Mouse (Mus musculus) heart, embryonic 15.5 days (tissue): ENCODE measurements around the gene Arl4a. TPM values are rescaled to one million over a fixed set of nuclear protein-coding genes. Genes with fewer than 3 reads are reported as not detected.

ENCODE experiments used
- ATAC-seq: fragments of 200-750 bp; cut with Nextera tagmentation; replicated peaks from 2 replicates; pipeline ENCODE4 v1.8.0; 2017; ENCODE audit warnings: low read depth, moderate TSS enrichment; ENCODE audit not compliant: insufficient number of reproducible peaks, insufficient read depth, low FRiP score
- H3K27ac ChIP-seq: fragments of 300-500 bp; sonication (generic); 2 replicates; pipeline ENCODE4 v1.5.1; 2015; ENCODE audit warnings: mild to moderate bottlenecking, inconsistent platforms
- H3K27me3 ChIP-seq: fragments of 300-500 bp; sonication (generic); 2 replicates; pipeline ENCODE4 v1.6.1; 2015; ENCODE audit warnings: inconsistent platforms
- H3K36me3 ChIP-seq: fragments of 300-500 bp; sonication (generic); 2 replicates; pipeline ENCODE4 v1.6.1; 2015; ENCODE audit warnings: mild to moderate bottlenecking, inconsistent platforms
- H3K4me1 ChIP-seq: fragments of 300-500 bp; sonication (generic); replicated peaks from 2 replicates; pipeline ENCODE4 v1.6.1; 2015; ENCODE audit warnings: inconsistent platforms
- H3K4me2 ChIP-seq: fragments of 300-500 bp; sonication (generic); 2 replicates; pipeline ENCODE4 v1.6.1; 2015; ENCODE audit warnings: inconsistent platforms, mild to moderate bottlenecking, moderate library complexity
- H3K4me3 ChIP-seq: fragments of 300-500 bp; sonication (generic); 2 replicates; pipeline ENCODE4 v1.5.1; 2015; ENCODE audit warnings: mild to moderate bottlenecking, inconsistent platforms
- H3K9ac ChIP-seq: fragments of 300-500 bp; sonication (generic); 2 replicates; pipeline ENCODE4 v1.6.1; 2015; ENCODE audit warnings: mild to moderate bottlenecking, inconsistent platforms
- H3K9me3 ChIP-seq: fragments of 300-500 bp; sonication (generic); replicated peaks from 2 replicates; pipeline ENCODE4 v1.6.1; 2016; ENCODE audit warnings: inconsistent platforms
- WGBS: fragments of 180-500 bp; shearing (Covaris S2); methylation state at CpG from one replicate; pipeline ENCODE4 v1.1.7; 2015; ENCODE audit warnings: mixed read lengths; 5-methylcytosine and 5-hydroxymethylcytosine counted together
- polyA plus RNA-seq: library from polyadenylated mRNA; unstranded; fragments of >200 nt; fragmentation: Nextera tagmentation; extraction: Ambion mirVana; gene quantifications from 2 replicates; pipeline ENCODE4 v1.2.1, GENCODE M21; 2015

The Arl4a gene
- polyA plus RNA-seq = 33.8 and 36.3 TPM in 2 replicates

DNA sequence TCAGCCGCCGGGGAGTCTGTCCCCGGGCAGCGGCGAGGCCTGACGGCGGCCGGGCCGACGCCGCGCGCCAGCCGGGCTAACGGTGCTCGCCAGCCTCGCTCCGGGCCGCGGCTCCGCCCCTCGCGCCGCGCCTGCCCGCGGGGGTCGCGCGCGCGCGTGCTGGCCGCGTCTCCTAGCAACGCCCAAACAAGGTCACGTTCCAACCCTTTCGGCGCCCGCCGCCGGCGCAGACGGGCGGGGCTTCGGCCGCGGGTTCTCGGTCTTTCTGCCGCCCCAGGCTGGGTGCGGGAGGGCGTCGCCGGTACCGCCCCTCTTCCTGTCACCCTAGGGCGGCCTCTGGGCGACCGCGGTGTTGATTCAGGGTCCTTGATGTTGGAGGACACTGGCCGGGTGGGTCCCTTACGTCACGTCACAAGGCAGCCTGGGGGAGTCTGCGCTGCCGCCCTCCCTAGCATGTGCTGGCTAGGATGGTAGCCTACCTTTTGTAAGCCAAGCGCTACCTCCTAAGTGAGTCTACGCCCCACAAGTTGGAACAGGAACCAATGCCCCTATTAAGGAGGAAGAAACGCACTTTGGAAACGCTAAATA is at the start of gene Arl4a:
Gene Arl4a (minus strand): TSS at position 150 of the 588 bp plus-strand sequence.
- peak; percentile 91 for ATAC-seq
- Histone ChIP-seq H3K9me3 (no peaks in the 10 kb centered on the region), H3K27ac (peak within 1 kb of the TSS; percentile 97), H3K9ac (peak within 1 kb of the TSS; percentile 92), H3K36me3 (no peaks in the 10 kb centered on the region), H3K4me3 (peak within 1 kb of the TSS; percentile 97), H3K4me2 (peak within 1 kb of the TSS; percentile 77), H3K4me1 (peaks cover 5% of the 10 kb centered on the region), H3K27me3 (no peaks in the 10 kb centered on the region)
- under 1% methylated on average over 56 of the region's 68 CpGs for WGBS

DNA sequence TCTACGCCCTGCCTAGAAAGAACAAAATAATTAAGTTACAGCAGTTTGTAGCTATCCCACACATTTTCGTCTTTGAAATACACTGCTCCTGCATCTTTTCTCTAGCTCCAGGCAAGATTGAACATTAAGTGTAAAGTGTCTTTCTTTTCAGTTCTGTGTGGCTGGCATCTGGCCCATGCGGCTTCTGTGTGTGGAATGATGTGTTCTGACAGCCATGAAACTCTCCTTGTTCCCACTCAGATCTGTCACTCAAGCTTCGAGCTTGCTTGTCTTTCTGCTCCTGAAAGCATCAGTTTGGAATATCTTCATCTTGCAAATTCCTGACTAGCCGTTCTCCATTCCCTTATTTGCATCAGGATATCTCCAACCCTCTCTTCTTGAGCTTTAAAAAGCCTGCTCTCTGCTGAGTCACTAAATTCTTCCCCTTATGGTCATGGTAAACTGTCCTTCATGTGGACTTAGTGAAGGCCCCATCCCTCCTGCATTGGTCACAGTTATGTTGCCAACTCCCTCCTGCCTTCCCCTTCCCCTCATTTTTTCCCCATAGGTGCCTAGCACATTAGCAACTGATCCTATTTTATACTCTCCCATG is 48.0 kb upstream of the Arl4a start:
- Histone ChIP-seq H3K9me3 (no peaks in the 10 kb centered on the region), H3K4me1 (no peaks in the 10 kb centered on the region), H3K4me3 (no peak overlapping the region), H3K36me3 (no peaks in the 10 kb centered on the region), H3K27me3 (no peaks in the 10 kb centered on the region), H3K4me2 (no peak overlapping the region), H3K27ac (no peak overlapping the region), H3K9ac (no peak overlapping the region)
- no peak for ATAC-seq
- 58% methylated on average over 5 of the region's 5 CpGs for whole genome bisulfite sequencing

DNA sequence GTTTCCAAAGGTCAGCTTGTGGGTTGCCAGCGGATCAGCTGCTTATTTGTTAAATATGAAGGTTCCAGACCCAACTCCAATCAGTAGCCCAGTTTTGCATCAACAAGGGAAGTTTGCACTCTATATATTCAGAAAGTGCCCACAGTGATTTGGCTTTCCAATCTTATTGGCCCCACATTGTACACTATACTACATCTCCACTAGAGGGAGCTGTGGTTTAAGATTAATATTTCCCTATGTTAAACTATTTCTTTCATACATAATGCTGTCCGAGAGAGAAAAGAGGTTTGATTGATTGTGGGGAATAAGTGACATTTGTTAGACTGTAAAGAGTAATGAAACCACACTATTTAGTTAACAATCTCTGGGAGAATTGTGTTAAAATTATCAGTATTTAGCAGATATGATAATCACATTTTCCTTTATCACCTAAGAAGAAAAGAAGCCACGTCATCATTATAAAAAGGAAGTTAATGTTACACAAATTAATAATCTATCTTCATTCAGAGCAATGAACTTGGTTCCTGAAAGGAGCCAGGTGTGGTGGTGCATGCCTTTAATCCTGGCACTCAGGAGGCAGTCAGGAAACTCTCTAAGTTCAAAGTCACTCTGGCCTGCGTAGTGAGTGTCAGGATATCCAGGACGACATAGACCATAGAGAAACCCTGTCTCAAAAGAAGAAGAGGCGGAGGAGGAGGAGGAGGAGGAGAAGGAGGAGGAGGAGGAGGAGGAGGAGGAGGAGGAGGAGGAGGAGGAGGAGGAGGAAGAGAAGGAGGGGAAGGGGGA is 44.8 kb upstream of the Arl4a start:
- no peak for ATAC-seq
- 37% methylated on average over 6 of the region's 6 CpGs for WGBS
- H3K27me3 ChIP-seq = no peaks in the 10 kb centered on the region
- no peak overlapping the region for H3K27ac ChIP-seq
- H3K9me3 ChIP-seq = no peaks in the 10 kb centered on the region
- no peaks in the 10 kb centered on the region for H3K36me3 ChIP-seq
- no peak overlapping the region for H3K4me2 ChIP-seq
- H3K4me3 ChIP-seq = no peak overlapping the region
- no peaks in the 10 kb centered on the region for H3K4me1 ChIP-seq
- H3K9ac ChIP-seq = no peak overlapping the region

DNA sequence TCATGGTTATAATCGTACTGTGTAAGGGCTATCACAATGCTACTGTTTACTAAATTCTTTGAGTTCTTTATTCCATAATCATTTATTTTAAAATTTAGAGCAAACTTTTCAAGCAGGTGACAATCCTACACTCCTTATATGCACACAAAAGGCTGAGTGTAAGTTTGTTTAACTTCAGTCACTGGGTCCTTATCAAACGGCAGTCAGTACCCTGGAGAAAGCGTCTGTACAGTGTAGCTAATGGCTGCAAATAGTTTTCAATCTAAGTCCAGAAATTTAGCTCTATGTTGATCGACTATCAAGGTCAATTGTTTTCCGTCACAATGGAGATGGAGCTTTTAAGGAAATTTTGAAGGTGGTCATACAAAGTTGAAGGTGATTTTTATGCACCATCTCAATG is 44.2 kb upstream of the Arl4a start:
- H3K4me3 ChIP-seq = no peak overlapping the region
- H3K4me1 ChIP-seq = no peaks in the 10 kb centered on the region
- no peaks in the 10 kb centered on the region for H3K9me3 ChIP-seq
- no peak overlapping the region for H3K27ac ChIP-seq
- ATAC-seq = no peak
- WGBS = 53% methylated on average over 5 of the region's 5 CpGs
- H3K9ac ChIP-seq = no peak overlapping the region
- H3K36me3 ChIP-seq = no peaks in the 10 kb centered on the region
- H3K27me3 ChIP-seq = no peaks in the 10 kb centered on the region
- no peak overlapping the region for H3K4me2 ChIP-seq

DNA sequence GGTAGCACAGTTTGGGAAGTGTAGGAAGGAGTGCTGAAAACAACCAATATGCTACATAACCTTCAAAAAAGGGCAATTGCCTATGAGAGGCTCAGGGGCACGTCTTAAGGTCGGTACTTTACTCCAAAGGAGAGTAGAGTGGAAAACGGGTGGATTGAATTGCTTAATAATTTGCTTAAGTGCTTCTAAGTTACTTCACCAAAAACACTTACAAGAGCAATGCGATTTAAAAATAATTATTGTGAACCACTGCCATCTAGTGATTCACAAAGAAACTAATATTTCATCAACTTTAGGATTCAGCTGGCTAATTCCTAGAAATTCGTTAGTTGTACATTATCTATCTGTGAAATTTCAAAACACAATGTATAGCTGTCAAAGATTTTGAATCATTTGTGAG is 35.8 kb upstream of the Arl4a start:
- no peak overlapping the region for H3K4me2 ChIP-seq
- H3K4me3 ChIP-seq = no peak overlapping the region
- no peaks in the 10 kb centered on the region for H3K4me1 ChIP-seq
- ATAC-seq = no peak
- no peaks in the 10 kb centered on the region for H3K36me3 ChIP-seq
- H3K27ac ChIP-seq = no peak overlapping the region
- WGBS = 54% methylated on average over 5 of the region's 5 CpGs
- H3K27me3 ChIP-seq = no peaks in the 10 kb centered on the region
- H3K9me3 ChIP-seq = no peaks in the 10 kb centered on the region
- no peak overlapping the region for H3K9ac ChIP-seq

DNA sequence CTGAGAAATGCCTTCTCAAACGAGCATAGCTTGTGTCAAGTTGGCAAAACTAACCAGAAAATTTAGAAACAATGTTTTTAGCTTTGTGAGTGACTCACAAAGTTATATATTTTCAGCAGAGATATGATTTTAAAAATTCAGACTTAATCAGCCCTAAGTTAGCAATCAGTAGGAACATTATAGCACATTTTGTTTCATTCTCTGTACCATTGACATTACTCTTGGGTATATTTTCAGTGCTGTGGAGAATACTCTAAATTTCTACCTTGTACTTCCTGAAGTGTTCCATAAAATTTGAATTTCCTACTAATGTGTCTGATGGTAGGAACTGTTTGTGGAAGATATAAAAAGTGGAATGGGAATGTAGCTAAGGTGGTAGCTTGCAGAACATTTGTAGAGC is 9.2 kb upstream of the Arl4a start:
- Histone ChIP-seq H3K4me3 (no peak overlapping the region), H3K36me3 (no peaks in the 10 kb centered on the region), H3K4me2 (no peak overlapping the region), H3K9me3 (no peaks in the 10 kb centered on the region), H3K4me1 (no peaks in the 10 kb centered on the region), H3K27ac (no peak overlapping the region), H3K27me3 (no peaks in the 10 kb centered on the region), H3K9ac (no peak overlapping the region)
- 60% methylated on average over 1 of the region's 1 CpGs for WGBS
- ATAC-seq = no peak

DNA sequence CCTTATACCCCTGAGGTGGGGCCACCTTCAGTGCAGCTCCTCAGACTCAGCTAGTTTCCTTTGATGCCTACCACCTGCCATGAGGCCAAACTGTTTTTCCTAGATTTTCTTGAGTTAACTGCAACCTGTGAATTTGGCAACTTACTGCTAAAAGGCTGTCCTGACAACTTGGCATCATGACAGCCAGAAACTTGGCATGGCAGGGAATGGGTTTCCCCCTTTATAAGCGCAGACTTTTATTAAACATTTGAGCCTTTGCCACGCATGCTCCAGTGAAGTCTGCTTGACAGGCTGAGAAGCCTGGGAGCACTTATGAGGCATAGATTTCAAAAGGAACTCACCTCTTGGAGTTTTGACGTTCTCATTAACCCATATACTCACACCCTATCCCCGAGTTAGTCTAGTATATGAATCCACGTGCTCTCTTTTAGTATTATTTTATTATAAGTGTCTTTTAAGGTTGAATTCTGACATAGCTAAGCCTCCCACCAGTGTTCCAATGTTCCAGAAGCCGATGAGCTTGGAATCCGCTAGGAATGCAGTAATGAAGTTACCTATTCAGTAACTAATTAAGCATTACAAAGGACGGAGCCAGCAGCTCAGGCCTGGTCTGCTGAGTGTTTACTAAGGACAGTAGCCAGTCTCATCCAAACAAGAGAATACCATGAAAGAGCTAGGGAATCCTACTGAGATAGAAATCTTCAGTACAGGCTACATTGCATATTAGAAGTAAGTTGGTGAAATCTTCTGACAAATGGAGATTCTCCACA is 6.2 kb upstream of the Arl4a start:
- H3K4me1 ChIP-seq = no peaks in the 10 kb centered on the region
- ATAC-seq = no peak
- H3K9ac ChIP-seq = no peak overlapping the region
- 84% methylated on average over 8 of the region's 8 CpGs for WGBS
- no peaks in the 10 kb centered on the region for H3K9me3 ChIP-seq
- H3K36me3 ChIP-seq = no peaks in the 10 kb centered on the region
- no peaks in the 10 kb centered on the region for H3K27me3 ChIP-seq
- H3K4me3 ChIP-seq = no peak overlapping the region
- H3K27ac ChIP-seq = no peak overlapping the region
- H3K4me2 ChIP-seq = no peak overlapping the region

DNA sequence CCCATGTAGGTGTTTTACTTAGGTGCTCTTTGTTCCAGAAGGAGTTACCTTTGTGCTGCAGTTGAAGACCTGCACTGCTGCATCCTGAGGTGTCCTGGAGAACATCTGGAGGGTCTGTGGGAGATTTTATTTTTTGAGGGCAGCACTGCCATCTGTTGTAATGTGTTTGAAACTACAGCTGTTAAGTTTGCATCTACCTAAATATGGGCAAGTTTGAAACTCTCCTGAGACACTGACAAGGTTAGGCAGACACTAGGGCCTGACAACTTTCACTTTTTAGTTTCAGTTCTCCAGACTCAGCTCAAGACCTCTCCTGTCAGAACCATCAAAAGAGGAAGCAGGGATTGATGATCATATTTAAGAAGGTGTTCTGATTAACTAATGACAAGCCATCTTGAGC is 2.2 kb upstream of the Arl4a start:
- Histone ChIP-seq H3K4me1 (peaks cover 5% of the 10 kb centered on the region; the same call in 1 of the 2 replicates), H3K4me2 (no peak overlapping the region), H3K9ac (no peak overlapping the region), H3K4me3 (no peak overlapping the region), H3K9me3 (no peaks in the 10 kb centered on the region), H3K27ac (no peak overlapping the region), H3K36me3 (no peaks in the 10 kb centered on the region), H3K27me3 (no peaks in the 10 kb centered on the region)
- ATAC-seq = no peak

DNA sequence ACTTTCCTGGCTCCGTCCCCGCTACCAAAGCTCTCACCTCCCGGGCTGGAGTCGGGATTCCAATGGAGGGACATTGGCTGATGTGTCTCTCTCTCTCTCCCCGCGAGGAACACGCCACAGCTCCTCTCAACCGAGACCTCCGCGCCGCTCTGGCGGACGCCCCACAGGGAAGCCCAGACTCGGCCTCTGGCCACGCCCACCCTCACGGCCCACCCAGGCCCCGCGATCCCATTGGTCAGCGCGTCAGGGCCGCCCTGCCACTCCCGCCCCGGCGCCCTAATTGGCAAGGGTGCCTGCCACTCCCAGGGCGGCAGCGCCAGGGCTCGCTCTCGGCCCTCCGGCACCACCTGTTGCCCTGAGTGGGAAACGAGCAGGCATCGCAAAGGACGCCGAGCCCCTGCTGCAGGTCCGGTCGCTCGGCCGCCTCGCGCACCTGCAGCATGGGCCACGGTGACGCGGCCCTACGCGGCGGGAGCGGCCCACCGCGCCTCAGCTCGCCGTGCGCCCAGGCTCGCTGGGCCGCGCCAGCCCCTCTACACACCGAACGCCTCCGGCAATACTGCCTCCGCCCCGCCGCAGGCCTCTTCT is 505 bp downstream of the Arl4a start:
- Histone ChIP-seq H3K9me3 (no peaks in the 10 kb centered on the region), H3K4me3 (peak overlapping the region; percentile 97), H3K36me3 (no peaks in the 10 kb centered on the region; the same call in 1 of the 2 replicates), H3K9ac (peak overlapping the region; percentile 92), H3K27ac (peak overlapping the region; percentile 97), H3K27me3 (no peaks in the 10 kb centered on the region), H3K4me1 (peaks cover 5% of the 10 kb centered on the region), H3K4me2 (peak overlapping the region; percentile 77)
- ATAC-seq = peak; percentile 98
- WGBS = under 1% methylated on average over 59 of the region's 60 CpGs

DNA sequence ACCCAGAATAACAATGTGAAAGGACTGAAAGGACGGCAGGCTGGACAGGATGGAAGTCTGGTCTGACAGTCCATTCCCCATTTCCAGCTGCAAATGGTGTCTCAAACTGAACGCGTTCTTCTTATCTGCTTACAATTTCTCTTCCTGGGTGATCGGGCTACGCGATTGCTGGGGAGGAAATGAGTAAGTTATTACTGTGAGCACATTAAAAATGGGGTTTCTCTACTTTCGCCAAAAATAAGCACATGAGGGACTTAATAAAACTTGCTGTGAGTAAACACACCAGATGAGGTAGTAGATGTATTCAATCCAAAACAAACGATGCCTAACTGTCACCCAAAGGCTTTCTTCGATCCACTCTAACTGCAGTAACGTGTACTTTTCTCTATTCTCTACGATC is 1.2 kb downstream of the Arl4a start:
- WGBS = under 1% methylated on average over 11 of the region's 11 CpGs
- Histone ChIP-seq H3K36me3 (no peaks in the 10 kb centered on the region; the same call in 1 of the 2 replicates), H3K9ac (peak overlapping the region; percentile 87), H3K27me3 (no peaks in the 10 kb centered on the region), H3K4me1 (peaks cover 5% of the 10 kb centered on the region), H3K27ac (peak overlapping the region; percentile 89), H3K4me2 (peak overlapping the region; percentile 77), H3K4me3 (peak overlapping the region; percentile 97), H3K9me3 (no peaks in the 10 kb centered on the region)
- no peak for ATAC-seq

DNA sequence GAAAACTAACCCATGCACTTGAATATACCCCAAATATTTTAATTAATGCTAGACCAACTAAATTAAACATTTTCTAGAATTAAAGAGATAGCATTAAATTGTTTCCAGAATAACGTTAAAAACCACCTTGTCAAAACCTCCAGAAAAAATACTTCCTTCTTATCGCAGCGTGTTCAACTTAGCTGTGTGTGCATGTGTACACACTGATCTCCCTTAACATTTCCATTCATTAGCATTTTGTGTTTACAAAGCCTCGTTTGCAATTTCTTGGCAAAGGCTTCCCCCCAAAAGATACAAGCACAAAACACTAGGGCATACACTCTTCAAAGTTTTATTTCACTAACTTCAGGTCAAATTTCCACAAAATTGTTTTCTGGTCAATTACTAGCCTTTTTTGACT is 2.3 kb downstream of the Arl4a start:
- Histone ChIP-seq H3K9ac (no peak overlapping the region), H3K9me3 (no peaks in the 10 kb centered on the region), H3K27me3 (no peaks in the 10 kb centered on the region), H3K27ac (no peak overlapping the region), H3K4me2 (peak overlapping the region; percentile 77), H3K36me3 (no peaks in the 10 kb centered on the region; the same call in 1 of the 2 replicates), H3K4me1 (peaks cover 5% of the 10 kb centered on the region), H3K4me3 (peak overlapping the region; percentile 97)
- no peak for ATAC-seq
- WGBS = 75% methylated on average over 4 of the region's 4 CpGs
